Mouse (Mus musculus) hindbrain, postnatal 0 days (tissue): ENCODE data around the gene Abhd14a. TPM values are rescaled to one million over a fixed set of nuclear protein-coding genes. Genes with fewer than 3 reads are reported as not detected.

Experiments used
- ATAC-seq: fragments of 200-750 bp; cut with Nextera tagmentation; 2 replicates; pipeline ENCODE4 v1.8.0; 2017; ENCODE audit warnings: mild to moderate bottlenecking, moderate TSS enrichment, moderate library complexity
- DNase-seq: peaks from one replicate; pipeline ENCODE4 v3.0.0-alpha.2; 2015; ENCODE audit warnings: low spot score
- H3K27ac ChIP-seq: fragments of 300-500 bp; sonication (generic); 2 replicates; pipeline ENCODE4 v1.5.1; 2014; ENCODE audit warnings: mild to moderate bottlenecking
- H3K27me3 ChIP-seq: fragments of 300-500 bp; sonication (generic); 2 replicates; pipeline ENCODE4 v1.6.1; 2014; ENCODE audit warnings: low read length, mixed read lengths; ENCODE audit not compliant: insufficient read depth
- H3K36me3 ChIP-seq: fragments of 300-500 bp; sonication (generic); 2 replicates; pipeline ENCODE4 v1.6.1; 2014; ENCODE audit warnings: low read length, mixed read lengths; ENCODE audit not compliant: insufficient read depth
- H3K4me1 ChIP-seq: fragments of 300-500 bp; sonication (generic); 2 replicates; pipeline ENCODE4 v1.6.1; 2014; ENCODE audit warnings: antibody characterized with exemption, low read length, mixed read lengths; ENCODE audit not compliant: insufficient read depth
- H3K4me2 ChIP-seq: fragments of 300-500 bp; sonication (generic); 2 replicates; pipeline ENCODE4 v1.6.1; 2014; ENCODE audit warnings: low read depth, mild to moderate bottlenecking, low read length, moderate library complexity, mixed read lengths
- H3K4me3 ChIP-seq: fragments of 300-500 bp; sonication (generic); 2 replicates; pipeline ENCODE4 v1.5.1; 2014; ENCODE audit warnings: low read length
- H3K9ac ChIP-seq: fragments of 300-500 bp; sonication (generic); replicated peaks from 2 replicates; pipeline ENCODE4 v1.6.1; 2014; ENCODE audit warnings: mild to moderate bottlenecking, low read length, moderate library complexity, mixed read lengths
- H3K9me3 ChIP-seq: fragments of 300-500 bp; sonication (generic); 2 replicates; pipeline ENCODE4 v1.6.1; 2016; ENCODE audit warnings: low read length, mixed read lengths
- CTCF ChIP-seq: IDR thresholded peaks from 2 replicates; pipeline ENCODE4 v1.5.1; 2016; ENCODE audit warnings: antibody characterized with exemption, control low read depth, low read depth
- WGBS: fragments of 180-500 bp; shearing (Covaris S2); extraction: QIAGEN DNeasy Blood & Tissue Kit; methylation state at CpG from one replicate; pipeline ENCODE4 v1.1.7; 2014; 5-methylcytosine and 5-hydroxymethylcytosine counted together
- polyA plus RNA-seq: library from polyadenylated mRNA; unstranded; fragments of >200 nt; fragmentation: Nextera tagmentation; extraction: Ambion mirVana; gene quantifications from 2 replicates; pipeline ENCODE4 v1.2.1, GENCODE M21; 2015
- total RNA-seq: library from RNA; depleted of rRNA; stranded (reverse); fragments of >200 nt; gene quantifications from 2 replicates; pipeline ENCODE4 v1.2.3, GENCODE M21; 2014

Abhd14a gene
- total and polyA plus RNA-seq, 2 experiments from 2014 or later, result 62.1 to 66.8 TPM

- Histone ChIP-seq H3K4me2 (no peak overlapping the region), H3K9me3 (no peaks in the 10 kb centered on the region), H3K27ac (no peak overlapping the region), H3K4me1 (peaks cover 11% of the 10 kb centered on the region; the same call in 1 of the 2 replicates), H3K9ac (no peak overlapping the region), H3K4me3 (no peak overlapping the region), H3K27me3 (no peaks in the 10 kb centered on the region), H3K36me3 (no peaks in the 10 kb centered on the region)
- DNase-seq, result no peak
- WGBS, result 65% methylated on average over 14 of the region's 14 CpGs
- no peak for TF ChIP-seq CTCF
- no peak for ATAC-seq
Observed at GRCm38 (mm10) chr9:106470991-106471750, 23.7 kb upstream of the Abhd14a start.

DNA sequence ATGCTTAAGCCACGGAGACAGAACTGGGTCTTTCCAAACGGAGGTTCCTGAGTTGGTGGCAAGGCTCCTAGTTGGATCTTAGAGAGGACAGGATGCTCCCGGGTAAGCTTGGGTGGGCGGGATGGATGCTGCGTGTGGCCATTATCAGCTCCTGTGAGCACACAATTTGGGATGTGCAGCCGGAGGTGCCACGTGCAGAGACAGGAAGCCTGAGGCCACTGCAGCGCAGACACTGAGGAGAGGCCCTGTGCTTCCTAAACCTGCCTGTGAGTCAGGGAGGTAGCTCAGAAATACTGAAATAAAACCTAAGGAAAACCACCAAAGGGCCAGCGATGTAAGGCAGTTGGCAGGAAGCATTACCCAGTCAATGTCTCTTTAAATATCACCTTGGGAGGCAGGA, 22.3 kb upstream of the Abhd14a start:
- ATAC-seq (no peak), DNase-seq (no peak)
- Histone ChIP-seq H3K4me1 (peaks cover 18% of the 10 kb centered on the region; the same call in 1 of the 2 replicates), H3K27ac (no peak overlapping the region), H3K36me3 (no peaks in the 10 kb centered on the region), H3K9me3 (no peaks in the 10 kb centered on the region), H3K4me3 (no peak overlapping the region), H3K4me2 (no peak overlapping the region), H3K27me3 (no peaks in the 10 kb centered on the region), H3K9ac (no peak overlapping the region)
- WGBS, result 68% methylated on average over 9 of the region's 9 CpGs
- TF ChIP-seq CTCF, result no peak

- DNase-seq (no peak), ATAC-seq (no peak)
- no peak; the same call in 1 of the 2 replicates for TF ChIP-seq CTCF
- Histone ChIP-seq H3K4me3 (no peak overlapping the region), H3K9me3 (no peaks in the 10 kb centered on the region), H3K27ac (no peak overlapping the region), H3K36me3 (no peaks in the 10 kb centered on the region), H3K9ac (no peak overlapping the region), H3K4me1 (peaks cover 21% of the 10 kb centered on the region; the same call in 1 of the 2 replicates), H3K27me3 (no peaks in the 10 kb centered on the region), H3K4me2 (no peak overlapping the region)
- 74% methylated on average over 6 of the region's 6 CpGs for WGBS
Observed at GRCm38 (mm10) chr9:106469317-106469716, 21.8 kb upstream of the Abhd14a start.

GRCm38 (mm10) chr9:106467746-106468145, 20.3 kb upstream of the Abhd14a start:
- DNase-seq, result no peak
- no peak for ATAC-seq
- H3K27me3 ChIP-seq, result no peaks in the 10 kb centered on the region
- H3K27ac ChIP-seq, result no peak overlapping the region
- no peak overlapping the region for H3K4me3 ChIP-seq
- H3K9ac ChIP-seq, result no peak overlapping the region
- 81% methylated on average over 7 of the region's 7 CpGs for WGBS
- H3K9me3 ChIP-seq, result no peaks in the 10 kb centered on the region
- no peak overlapping the region for H3K4me2 ChIP-seq
- peaks cover 16% of the 10 kb centered on the region; the same call in 1 of the 2 replicates for H3K4me1 ChIP-seq
- TF ChIP-seq CTCF, result no peak
- no peaks in the 10 kb centered on the region for H3K36me3 ChIP-seq

GRCm38 (mm10) chr9:106466721-106467120, 19.2 kb upstream of the Abhd14a start:
- no peak overlapping the region for H3K4me3 ChIP-seq
- H3K4me2 ChIP-seq, result no peak overlapping the region
- H3K9me3 ChIP-seq, result no peaks in the 10 kb centered on the region
- H3K9ac ChIP-seq, result no peak overlapping the region
- 95% methylated on average over 6 of the region's 6 CpGs for WGBS
- H3K36me3 ChIP-seq, result peaks cover 5% of the 10 kb centered on the region
- DNase-seq (no peak), ATAC-seq (no peak)
- H3K4me1 ChIP-seq, result peaks cover 16% of the 10 kb centered on the region; the same call in 1 of the 2 replicates
- no peaks in the 10 kb centered on the region for H3K27me3 ChIP-seq
- TF ChIP-seq CTCF, result no peak
- H3K27ac ChIP-seq, result no peak overlapping the region

GRCm38 (mm10) chr9:106465571-106466200, 18.2 kb upstream of the Abhd14a start, which contains the start of gene Gpr62:
TSS of gene Gpr62 (minus strand) at chr9:106465938.
- Histone ChIP-seq H3K27ac (peak within 1 kb of the TSS; percentile 93), H3K27me3 (no peaks in the 10 kb centered on the region), H3K9ac (peak within 1 kb of the TSS; percentile 84), H3K4me3 (peak within 1 kb of the TSS; percentile 50), H3K36me3 (peaks cover 6% of the 10 kb centered on the region), H3K4me2 (peak within 1 kb of the TSS; percentile 94), H3K4me1 (peaks cover 16% of the 10 kb centered on the region; the same call in 1 of the 2 replicates), H3K9me3 (no peaks in the 10 kb centered on the region)
- 15% methylated on average over 26 of the region's 26 CpGs for WGBS
- TF ChIP-seq CTCF, result no peak
- ATAC-seq (peak; percentile 69), DNase-seq (peak; percentile 83)
